Mouse (Mus musculus) forebrain, embryonic 10.5 days (tissue): Measurements from ENCODE around the gene Maea. TPM values are rescaled to one million over a fixed set of nuclear protein-coding genes. Genes with fewer than 3 reads are reported as not detected.

Experiments
- DNase-seq: peaks from one replicate; pipeline ENCODE4 v3.0.0-alpha.2; 2017; ENCODE audit warnings: low spot score; ENCODE audit errors: extremely low spot score
- H3K27ac ChIP-seq: fragments of 300-500 bp; sonication (generic); 2 replicates; pipeline ENCODE4 v1.5.1; 2016; ENCODE audit warnings: mild to moderate bottlenecking
- H3K27me3 ChIP-seq: fragments of 300-500 bp; sonication (generic); 2 replicates; pipeline ENCODE4 v1.6.1; 2016; ENCODE audit warnings: mild to moderate bottlenecking; ENCODE audit not compliant: poor library complexity, severe bottlenecking
- H3K36me3 ChIP-seq: fragments of 300-500 bp; sonication (generic); replicated peaks from 2 replicates; pipeline ENCODE4 v1.6.1; 2016; ENCODE audit warnings: mild to moderate bottlenecking, moderate library complexity
- H3K4me1 ChIP-seq: fragments of 300-500 bp; sonication (generic); 2 replicates; pipeline ENCODE4 v1.6.1; 2016
- H3K4me3 ChIP-seq: fragments of 300-500 bp; sonication (generic); 2 replicates; pipeline ENCODE4 v1.5.1; 2016; ENCODE audit warnings: mild to moderate bottlenecking, moderate library complexity
- H3K9me3 ChIP-seq: fragments of 300-500 bp; sonication (generic); 2 replicates; pipeline ENCODE4 v1.6.1; 2016; ENCODE audit warnings: mild to moderate bottlenecking, moderate library complexity
- WGBS: fragments of 180-500 bp; shearing (Covaris S2); methylation state at CpG from one replicate; pipeline ENCODE4 v1.1.7; 2016; 5-methylcytosine and 5-hydroxymethylcytosine counted together
- polyA plus RNA-seq: library from polyadenylated mRNA; unstranded; fragments of >200 nt; fragmentation: Nextera tagmentation; extraction: Ambion mirVana; gene quantifications from 2 replicates; pipeline ENCODE4 v1.2.1, GENCODE M21; 2016

The Maea gene
- polyA plus RNA-seq, 1 experiment from 2014 or later, result 151 TPM

- H3K9me3 ChIP-seq, result no peaks in the 10 kb centered on the region
- no peaks in the 10 kb centered on the region for H3K4me1 ChIP-seq
- H3K36me3 ChIP-seq, result peaks cover 70% of the 10 kb centered on the region
- H3K4me3 ChIP-seq, result no peak overlapping the region
- DNase-seq, result no peak
- H3K27me3 ChIP-seq, result no peaks in the 10 kb centered on the region
- H3K27ac ChIP-seq, result no peak overlapping the region
Measured at GRCm38 (mm10) chr5:33342821-33343220, 7.5 kb downstream of the Maea start.

- no peak for DNase-seq
- no peaks in the 10 kb centered on the region for H3K9me3 ChIP-seq
- peaks cover 62% of the 10 kb centered on the region for H3K36me3 ChIP-seq
- H3K27ac ChIP-seq, result no peak overlapping the region
- no peak overlapping the region for H3K4me3 ChIP-seq
- H3K4me1 ChIP-seq, result no peaks in the 10 kb centered on the region
- H3K27me3 ChIP-seq, result no peaks in the 10 kb centered on the region
Measured at GRCm38 (mm10) chr5:33343571-33343970, 8.3 kb downstream of the Maea start.

- H3K4me1 ChIP-seq, result no peaks in the 10 kb centered on the region
- H3K27ac ChIP-seq, result no peak overlapping the region
- no peaks in the 10 kb centered on the region for H3K9me3 ChIP-seq
- DNase-seq, result no peak
- H3K4me3 ChIP-seq, result no peak overlapping the region
- WGBS, result 95% methylated on average over 3 of the region's 3 CpGs
- peaks cover 57% of the 10 kb centered on the region for H3K36me3 ChIP-seq
- no peaks in the 10 kb centered on the region for H3K27me3 ChIP-seq
Measured at GRCm38 (mm10) chr5:33344070-33344469, 8.8 kb downstream of the Maea start.

GRCm38 (mm10) chr5:33347620-33348019 is 12.3 kb downstream of the Maea start:
- Histone ChIP-seq H3K27me3 (no peaks in the 10 kb centered on the region), H3K9me3 (no peaks in the 10 kb centered on the region), H3K4me1 (peaks cover 4% of the 10 kb centered on the region; the same call in 1 of the 2 replicates), H3K27ac (no peak overlapping the region), H3K36me3 (peaks cover 28% of the 10 kb centered on the region), H3K4me3 (no peak overlapping the region)
- DNase-seq, result no peak
- 73% methylated on average over 3 of the region's 3 CpGs for WGBS

GRCm38 (mm10) chr5:33349205-33349604 is 13.9 kb downstream of the Maea start:
- no peak for DNase-seq
- peaks cover 20% of the 10 kb centered on the region for H3K36me3 ChIP-seq
- WGBS, result 98% methylated on average over 5 of the region's 5 CpGs
- H3K27ac ChIP-seq, result no peak overlapping the region
- no peaks in the 10 kb centered on the region for H3K27me3 ChIP-seq
- H3K9me3 ChIP-seq, result no peaks in the 10 kb centered on the region
- peaks cover 12% of the 10 kb centered on the region; the same call in 1 of the 2 replicates for H3K4me1 ChIP-seq
- H3K4me3 ChIP-seq, result no peak overlapping the region

- 79% methylated on average over 4 of the region's 4 CpGs for WGBS
- Histone ChIP-seq H3K4me3 (no peak overlapping the region), H3K27ac (no peak overlapping the region), H3K4me1 (peaks cover 12% of the 10 kb centered on the region; the same call in 1 of the 2 replicates), H3K36me3 (peaks cover 15% of the 10 kb centered on the region), H3K27me3 (no peaks in the 10 kb centered on the region), H3K9me3 (no peaks in the 10 kb centered on the region)
- no peak for DNase-seq
Measured at GRCm38 (mm10) chr5:33349706-33350105, 14.4 kb downstream of the Maea start.

- Histone ChIP-seq H3K36me3 (peaks cover 2% of the 10 kb centered on the region; the same call in 1 of the 2 replicates), H3K4me3 (no peak overlapping the region), H3K27me3 (no peaks in the 10 kb centered on the region), H3K4me1 (peaks cover 12% of the 10 kb centered on the region; the same call in 1 of the 2 replicates), H3K27ac (no peak overlapping the region), H3K9me3 (no peaks in the 10 kb centered on the region)
- no peak for DNase-seq
- WGBS, result 94% methylated on average over 3 of the region's 3 CpGs
Measured at GRCm38 (mm10) chr5:33351556-33352272, 16.4 kb downstream of the Maea start.

- no peak overlapping the region for H3K4me3 ChIP-seq
- no peaks in the 10 kb centered on the region for H3K27me3 ChIP-seq
- no peak for DNase-seq
- H3K9me3 ChIP-seq, result no peaks in the 10 kb centered on the region
- H3K36me3 ChIP-seq, result peaks cover 2% of the 10 kb centered on the region; the same call in 1 of the 2 replicates
- 92% methylated on average over 8 of the region's 8 CpGs for WGBS
- peaks cover 12% of the 10 kb centered on the region; the same call in 1 of the 2 replicates for H3K4me1 ChIP-seq
- no peak overlapping the region for H3K27ac ChIP-seq
Measured at GRCm38 (mm10) chr5:33352273-33352645, 16.9 kb downstream of the Maea start.

GRCm38 (mm10) chr5:33353011-33353410 is 17.7 kb downstream of the Maea start:
- Histone ChIP-seq H3K36me3 (peaks cover 5% of the 10 kb centered on the region), H3K27me3 (no peaks in the 10 kb centered on the region), H3K4me3 (no peak overlapping the region), H3K27ac (no peak overlapping the region), H3K4me1 (peaks cover 12% of the 10 kb centered on the region; the same call in 1 of the 2 replicates), H3K9me3 (no peaks in the 10 kb centered on the region)
- 83% methylated on average over 3 of the region's 3 CpGs for WGBS
- no peak for DNase-seq

- H3K27me3 ChIP-seq, result no peaks in the 10 kb centered on the region
- no peak for DNase-seq
- no peak overlapping the region for H3K4me3 ChIP-seq
- H3K27ac ChIP-seq, result no peak overlapping the region
- no peaks in the 10 kb centered on the region for H3K9me3 ChIP-seq
- H3K36me3 ChIP-seq, result peaks cover 49% of the 10 kb centered on the region
- H3K4me1 ChIP-seq, result 0 out of 2 replicates have a peak, but pooled peaks cover 7% of the 10 kb centered on the region
- 95% methylated on average over 1 of the region's 1 CpGs for WGBS
Measured at GRCm38 (mm10) chr5:33357494-33357893, 22.2 kb downstream of the Maea start.

GRCm38 (mm10) chr5:33358467-33358866 is 23.2 kb downstream of the Maea start:
- H3K4me1 ChIP-seq, result 0 out of 2 replicates have a peak, but pooled peaks cover 2% of the 10 kb centered on the region
- no peak overlapping the region for H3K27ac ChIP-seq
- H3K36me3 ChIP-seq, result peaks cover 59% of the 10 kb centered on the region
- WGBS, result 97% methylated on average over 4 of the region's 4 CpGs
- H3K27me3 ChIP-seq, result no peaks in the 10 kb centered on the region
- no peak for DNase-seq
- no peak overlapping the region for H3K4me3 ChIP-seq
- no peaks in the 10 kb centered on the region for H3K9me3 ChIP-seq

GRCm38 (mm10) chr5:33363263-33363662 is 28.0 kb downstream of the Maea start:
- no peaks in the 10 kb centered on the region for H3K27me3 ChIP-seq
- no peaks in the 10 kb centered on the region for H3K4me1 ChIP-seq
- H3K36me3 ChIP-seq, result peaks cover 100% of the 10 kb centered on the region
- no peak overlapping the region for H3K27ac ChIP-seq
- H3K4me3 ChIP-seq, result no peak overlapping the region
- WGBS, result 94% methylated on average over 5 of the region's 5 CpGs
- no peaks in the 10 kb centered on the region for H3K9me3 ChIP-seq
- DNase-seq, result no peak

GRCm38 (mm10) chr5:33368651-33369050 is 33.3 kb downstream of the Maea start:
- Histone ChIP-seq H3K27me3 (no peaks in the 10 kb centered on the region), H3K4me3 (no peak overlapping the region), H3K4me1 (no peaks in the 10 kb centered on the region), H3K9me3 (no peaks in the 10 kb centered on the region), H3K27ac (no peak overlapping the region), H3K36me3 (peaks cover 100% of the 10 kb centered on the region)
- DNase-seq, result no peak
- WGBS, result 91% methylated on average over 4 of the region's 4 CpGs
